Mouse (Mus musculus) c-Kit-positive CD71-positive TER-119-positive erythroid progenitor cells, embryonic 14.5 days (primary cell): ENCODE measurements around the gene Epha3.

Source experiments
- DNase-seq: peaks from one replicate; pipeline ENCODE4 v3.0.0-alpha.2; 2013; ENCODE audit warnings: low spot score

Epha3 gene

GRCm38 (mm10) chr16:63863913-63864330 lies at the start of gene Epha3:
Epha3 (minus strand) TSS chr16:63864175.
- no peak for DNase-seq

DNA sequence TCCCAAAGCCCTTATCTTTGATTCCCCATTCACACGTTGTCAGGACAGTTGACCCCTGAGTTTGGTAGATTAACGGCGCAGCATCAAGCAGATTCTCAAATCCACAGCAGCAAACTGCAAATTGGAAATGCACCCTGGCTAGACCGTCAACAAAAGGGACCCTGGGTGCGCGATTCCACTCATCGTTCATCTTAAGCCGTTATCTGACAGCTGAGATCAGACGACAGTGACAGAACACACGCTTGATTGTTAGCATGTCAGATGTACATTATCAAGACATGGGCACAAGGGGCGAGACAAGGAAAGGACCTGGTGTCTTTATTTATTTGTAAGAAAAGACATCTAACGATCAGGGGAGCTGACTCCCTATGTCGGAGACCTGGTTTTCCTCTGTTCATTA lies 39.5 kb upstream of the Epha3 start:
- DNase-seq, result no peak

GRCm38 (mm10) chr16:63881190-63881589 lies 17.2 kb upstream of the Epha3 start:
- DNase-seq, result no peak

DNA sequence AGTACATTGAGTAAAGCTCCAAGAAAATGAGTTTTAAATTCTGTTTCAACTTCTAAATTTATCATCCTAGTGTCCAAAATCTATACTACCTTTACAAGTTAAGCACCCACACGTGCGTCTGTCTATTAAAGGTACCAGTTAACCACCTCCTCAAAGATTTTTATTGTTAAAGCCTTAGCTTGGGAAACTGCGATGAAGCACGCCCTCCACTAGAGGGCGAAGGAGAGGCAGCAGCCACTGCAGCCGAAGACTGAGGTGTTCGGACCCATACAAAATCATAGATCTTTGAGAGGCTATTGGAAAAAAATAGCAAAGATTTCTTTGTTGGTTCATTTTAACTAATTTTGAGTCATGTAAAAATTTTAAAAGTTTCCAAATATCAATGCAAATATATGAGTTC lies 8.3 kb upstream of the Epha3 start:
- no peak for DNase-seq

DNA sequence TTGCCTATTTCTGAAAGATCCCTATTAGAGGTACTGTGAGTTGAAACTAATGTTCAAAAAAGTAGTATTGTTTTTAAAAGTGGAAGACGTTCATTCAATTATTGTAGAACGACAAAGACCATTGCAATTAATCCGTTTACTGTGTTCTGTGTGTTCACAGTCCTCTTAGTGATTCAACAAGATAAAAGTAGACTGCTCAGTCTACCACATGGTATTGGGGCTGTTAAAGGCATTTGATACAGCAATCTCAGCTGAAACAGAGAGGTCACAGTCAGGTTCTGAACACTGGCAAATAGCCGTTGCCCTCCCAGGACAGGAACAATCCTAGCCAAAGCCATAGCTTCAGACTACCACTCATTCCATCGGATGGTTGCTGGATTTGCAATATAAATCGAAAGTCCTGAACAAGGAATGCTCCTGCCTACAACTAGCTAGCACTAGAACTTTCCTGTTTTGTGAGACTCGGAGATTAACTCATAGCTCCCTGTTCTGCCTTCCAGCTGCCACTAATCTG lies 545 bp upstream of the Epha3 start:
- DNase-seq, result no peak

DNA sequence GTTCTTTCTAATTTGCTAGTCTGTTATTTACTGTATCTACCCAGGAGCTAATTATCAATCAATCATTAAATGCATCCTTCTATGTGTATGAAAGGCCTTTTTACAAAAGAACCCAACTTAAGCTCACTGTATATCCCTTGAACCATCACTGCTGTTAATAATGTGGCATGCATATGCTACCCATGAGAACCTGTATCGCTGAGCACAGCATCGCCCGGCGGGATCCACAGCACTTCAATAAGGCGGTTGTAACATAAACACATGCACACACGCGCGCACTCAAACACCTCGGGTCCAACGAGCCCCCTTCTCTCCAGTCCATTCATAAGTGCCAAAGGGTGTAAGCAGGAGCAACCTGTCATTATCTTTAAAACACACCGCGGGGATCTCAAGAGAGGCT lies 794 bp downstream of the Epha3 start:
- no peak for DNase-seq

GRCm38 (mm10) chr16:63857561-63857960 lies 6.4 kb downstream of the Epha3 start:
- DNase-seq, result no peak

GRCm38 (mm10) chr16:63856658-63857552 lies 7.1 kb downstream of the Epha3 start:
- no peak for DNase-seq

GRCm38 (mm10) chr16:63850297-63850696 lies 13.7 kb downstream of the Epha3 start:
- DNase-seq, result no peak

DNA sequence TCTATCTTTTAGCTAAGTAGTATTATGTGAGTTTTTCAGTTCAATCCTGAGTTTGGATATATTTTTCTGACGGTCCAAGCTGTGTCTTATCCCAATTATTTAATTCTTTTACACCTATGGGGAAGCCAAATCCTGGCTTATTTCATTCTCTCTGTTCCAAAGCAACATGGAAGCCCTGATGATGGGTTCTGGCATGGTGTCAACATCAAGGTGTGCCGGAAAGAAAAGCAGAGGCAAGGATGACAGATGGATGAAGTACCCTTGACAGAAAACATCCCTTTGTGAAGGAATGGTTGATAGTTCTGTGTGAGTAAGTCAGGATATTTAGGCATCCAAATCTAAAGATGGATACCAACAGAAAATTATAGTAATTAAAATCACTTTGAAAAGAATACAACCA lies 21.1 kb downstream of the Epha3 start:
- DNase-seq, result no peak

GRCm38 (mm10) chr16:63837466-63837865 lies 26.5 kb downstream of the Epha3 start:
- DNase-seq, result no peak

DNA sequence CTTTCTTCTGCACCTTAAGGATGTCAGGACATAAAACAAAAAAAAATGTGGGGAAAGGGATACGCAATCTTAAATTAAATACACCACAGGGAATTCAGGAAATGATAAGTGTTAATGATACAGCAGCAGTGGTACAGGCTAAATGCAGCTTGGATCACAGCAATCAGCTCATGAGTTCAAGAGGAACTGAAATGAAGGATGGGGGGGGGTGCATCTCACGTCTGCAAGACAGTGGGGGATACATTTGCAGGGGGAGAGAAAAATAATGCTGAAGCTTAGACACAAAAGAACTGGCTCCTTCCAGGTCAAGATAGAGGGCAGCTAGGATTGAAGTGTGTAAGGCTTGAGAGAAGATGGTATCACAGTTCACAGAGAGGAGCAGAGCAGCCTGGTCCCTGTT lies 42.8 kb downstream of the Epha3 start:
- DNase-seq, result no peak

DNA sequence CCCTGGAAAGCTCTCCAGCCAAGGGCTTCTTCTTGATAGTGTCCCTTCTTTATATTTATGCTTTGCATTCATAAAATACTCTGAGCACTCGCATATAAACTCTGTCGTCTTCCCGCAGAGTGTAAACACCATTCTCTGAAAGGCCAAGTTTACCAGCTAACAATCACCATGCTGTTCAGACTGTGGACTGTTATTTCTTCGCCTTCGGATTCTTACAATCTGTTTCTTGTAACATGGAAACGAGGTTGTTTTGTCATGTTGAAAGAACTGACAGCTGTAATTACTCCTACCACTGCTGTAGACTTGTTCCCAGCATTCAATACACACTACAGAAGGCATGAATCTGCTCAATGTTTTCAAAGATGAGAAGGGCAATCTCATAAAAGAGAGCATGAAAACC lies 46.4 kb downstream of the Epha3 start:
- no peak for DNase-seq

DNA sequence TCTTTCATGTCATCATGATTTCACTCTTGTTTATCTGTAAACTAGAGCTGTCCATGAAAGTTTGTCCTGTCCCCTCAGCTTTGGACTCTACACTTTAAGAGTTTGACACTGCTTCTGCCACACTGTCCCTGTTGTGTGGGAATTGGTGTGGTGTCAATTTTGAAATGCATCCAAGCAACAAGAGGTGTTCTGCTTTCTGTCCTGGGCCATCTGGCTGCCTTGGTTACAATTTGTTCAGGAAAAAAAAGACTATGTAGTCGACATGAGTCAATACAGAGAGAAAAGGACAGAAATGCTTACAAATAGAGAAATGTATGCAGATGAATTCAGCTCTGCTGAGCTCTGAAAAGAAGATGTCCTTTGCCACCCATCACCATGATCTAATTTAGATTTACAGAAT lies 47.3 kb downstream of the Epha3 start:
- DNase-seq, result no peak

DNA sequence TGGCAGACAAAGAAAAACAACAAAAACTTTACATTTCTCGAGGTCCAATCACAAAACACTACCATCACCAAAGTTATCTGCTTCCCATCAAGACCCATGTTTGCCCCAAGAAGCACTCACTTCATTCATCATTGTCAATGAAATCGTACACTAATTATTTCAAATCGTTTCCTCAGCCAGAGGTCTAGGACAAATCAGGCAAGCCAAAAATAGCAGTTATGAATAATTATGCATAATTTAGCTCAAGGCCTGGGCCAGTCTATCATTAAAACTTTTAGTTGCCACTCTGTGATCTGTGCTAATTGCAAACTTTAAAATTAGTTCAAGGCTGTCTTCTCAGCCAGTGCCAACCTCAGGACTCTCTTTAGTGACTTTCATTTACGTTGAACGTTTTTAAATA lies 54.1 kb downstream of the Epha3 start:
- DNase-seq, result no peak

DNA sequence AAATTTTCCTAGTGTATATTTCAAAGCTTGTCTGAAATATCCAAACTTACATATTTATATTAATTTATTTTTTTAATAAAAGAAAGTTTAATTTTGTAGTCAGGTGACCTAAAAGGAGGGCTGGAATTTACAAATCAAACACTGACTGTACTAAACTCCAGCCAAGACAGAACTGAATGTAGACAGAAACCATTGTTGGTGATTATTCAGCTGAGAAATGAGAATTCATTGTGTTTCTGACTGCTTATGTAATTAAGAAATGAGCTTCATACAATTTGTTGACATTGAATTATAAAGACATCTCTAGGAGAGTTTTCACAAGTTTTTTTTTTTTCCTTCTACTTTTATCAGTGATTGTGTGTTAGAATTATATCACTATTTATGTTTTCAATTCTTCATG lies 55.0 kb downstream of the Epha3 start:
- no peak for DNase-seq

GRCm38 (mm10) chr16:63806437-63807129 lies 57.4 kb downstream of the Epha3 start:
- DNase-seq, result no peak

DNA sequence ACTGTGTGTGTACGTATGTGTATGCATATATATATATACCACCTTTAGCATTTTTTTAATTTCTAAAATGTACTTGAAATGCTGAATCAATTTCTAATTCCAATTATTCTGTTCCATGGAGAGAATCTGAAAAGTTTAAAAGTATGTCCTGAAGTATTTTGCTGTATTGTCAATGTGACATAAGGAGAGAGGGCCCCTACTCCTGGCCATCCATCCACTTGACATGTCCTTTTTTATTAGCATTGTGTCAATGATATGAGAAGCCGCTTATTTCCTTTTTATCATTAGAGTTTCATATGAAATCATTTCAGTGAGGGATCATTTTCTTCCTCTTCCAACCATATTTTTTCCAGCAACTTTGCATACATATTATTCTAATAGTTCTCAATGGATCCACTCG lies 58.0 kb downstream of the Epha3 start:
- DNase-seq, result no peak

GRCm38 (mm10) chr16:63801436-63801835 lies 62.5 kb downstream of the Epha3 start:
- no peak for DNase-seq

GRCm38 (mm10) chr16:63798341-63798740 lies 65.6 kb downstream of the Epha3 start:
- no peak for DNase-seq

DNA sequence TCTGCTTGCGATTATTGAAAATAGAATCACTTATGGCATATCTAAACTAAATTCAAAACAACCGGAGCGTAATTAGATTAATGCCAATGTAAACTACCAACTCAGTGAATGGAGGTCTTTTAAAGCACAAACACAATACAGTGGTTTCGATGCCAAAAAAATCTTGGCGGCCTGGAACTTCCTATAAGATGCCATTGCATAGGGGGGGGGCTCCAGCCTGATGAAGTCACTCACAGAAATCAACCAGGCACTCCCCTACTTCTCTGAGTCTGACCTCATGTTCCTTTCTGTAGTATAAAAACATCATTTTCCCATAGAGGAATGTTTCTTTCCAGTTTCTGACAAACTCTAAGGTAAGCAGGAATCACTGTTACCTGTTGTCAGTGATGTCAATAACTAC lies 69.7 kb downstream of the Epha3 start:
- no peak for DNase-seq

- no peak for DNase-seq
Measured at GRCm38 (mm10) chr16:63793805-63794204, 70.2 kb downstream of the Epha3 start.

DNA sequence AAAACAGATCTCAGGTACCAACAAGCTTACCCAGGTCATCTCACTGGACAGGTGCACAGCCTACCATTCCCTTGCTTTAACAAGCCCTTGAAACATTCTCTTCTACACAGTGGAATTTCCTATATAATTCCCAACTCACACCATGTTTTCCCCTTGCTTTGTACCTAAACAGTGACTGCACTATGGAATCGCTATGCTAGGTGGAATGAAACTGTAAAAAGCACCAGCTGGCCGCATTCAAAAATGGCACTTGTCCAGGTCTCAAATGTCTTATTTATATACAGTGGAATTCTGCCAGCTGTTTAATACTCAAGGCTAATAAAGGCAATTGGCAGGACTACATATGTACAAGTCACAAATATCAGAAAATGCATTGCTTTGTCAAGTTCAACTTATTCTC lies 71.9 kb downstream of the Epha3 start:
- no peak for DNase-seq
